Mouse (Mus musculus): ENCODE measurements at regions not wholly inside any gene's neighbourhood (a gene's known extent, or its start where the extent isn't known, plus 50 kb on each side); places are given as distances from the start of the nearest gene placed in this dataset.
"Not testable (repeated sequence)": the region's sequence is repeated elsewhere in the genome, so short reads cannot be mapped to it uniquely, and the experiment has no call there.

DNA sequence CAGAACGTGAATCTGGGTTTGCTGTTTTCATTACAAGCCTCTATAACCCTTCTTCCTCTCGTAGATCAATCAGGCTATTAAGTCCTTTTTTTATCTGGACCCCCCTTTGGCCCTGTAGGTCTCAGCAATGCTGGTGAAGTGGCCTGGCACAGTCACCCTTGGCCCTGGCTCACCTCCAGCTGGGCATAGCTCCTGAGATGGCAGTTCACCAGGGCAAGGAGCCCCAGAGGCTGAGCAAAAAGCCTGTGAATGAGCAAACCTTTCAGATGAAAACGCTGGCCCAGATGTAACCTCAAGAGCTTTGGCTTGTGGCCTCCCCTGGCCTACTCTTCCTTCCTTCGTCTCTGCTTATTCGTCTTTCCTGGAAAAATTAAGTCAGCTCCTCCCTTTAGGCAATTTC lies 121.7 kb upstream of the Cdyl start:
- DNase-seq (ENCODE audit: extremely low spot score in 1 of 2, low spot score in 1 of 2): peak in 1 of 2 experiments; percentile 34

GRCm38 (mm10) chr13:35540433-35540832 lies 119.2 kb upstream of the Cdyl start:
- DNase-seq (ENCODE audit: extremely low spot score in 1 of 2, low spot score in 1 of 2): no peak

GRCm38 (mm10) chr13:35541053-35541452 lies 118.6 kb upstream of the Cdyl start:
- DNase-seq (ENCODE audit: extremely low spot score in 1 of 2, low spot score in 1 of 2): no peak

GRCm38 (mm10) chr13:35564006-35564405 lies 95.6 kb upstream of the Cdyl start:
- DNase-seq (ENCODE audit: extremely low spot score in 1 of 2, low spot score in 1 of 2): no peak

GRCm38 (mm10) chr13:35581616-35582015 lies 78.0 kb upstream of the Cdyl start:
- peak in 1 of 2 experiments; percentile 2 for DNase-seq (ENCODE audit: extremely low spot score in 1 of 2, low spot score in 1 of 2)

DNA sequence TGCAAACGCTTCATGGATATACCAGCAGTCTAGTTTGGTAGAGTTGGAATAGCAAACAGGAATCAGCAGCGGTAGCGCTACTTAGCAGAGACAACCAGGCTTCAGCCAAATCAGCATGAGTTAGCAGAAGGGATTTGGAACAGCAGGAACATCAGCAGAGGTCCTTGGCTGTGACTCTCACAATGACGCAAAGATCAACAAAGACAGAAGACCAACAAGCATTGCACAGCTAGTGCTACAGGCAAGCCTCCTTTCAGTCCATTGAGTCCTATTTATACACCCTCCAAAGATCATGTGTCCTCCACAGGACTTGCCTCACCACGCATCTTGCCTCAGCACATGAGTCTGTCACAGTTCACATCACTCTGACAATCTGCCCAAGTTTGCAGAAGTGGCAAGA lies 61.6 kb upstream of the Cdyl start:
- DNase-seq (ENCODE audit: extremely low spot score in 1 of 2, low spot score in 1 of 2): no peak

GRCm38 (mm10) chr13:35601560-35602135 lies 58.0 kb upstream of the Cdyl start:
- DNase-seq (ENCODE audit: extremely low spot score in 1 of 2, low spot score in 1 of 2): no peak

DNA sequence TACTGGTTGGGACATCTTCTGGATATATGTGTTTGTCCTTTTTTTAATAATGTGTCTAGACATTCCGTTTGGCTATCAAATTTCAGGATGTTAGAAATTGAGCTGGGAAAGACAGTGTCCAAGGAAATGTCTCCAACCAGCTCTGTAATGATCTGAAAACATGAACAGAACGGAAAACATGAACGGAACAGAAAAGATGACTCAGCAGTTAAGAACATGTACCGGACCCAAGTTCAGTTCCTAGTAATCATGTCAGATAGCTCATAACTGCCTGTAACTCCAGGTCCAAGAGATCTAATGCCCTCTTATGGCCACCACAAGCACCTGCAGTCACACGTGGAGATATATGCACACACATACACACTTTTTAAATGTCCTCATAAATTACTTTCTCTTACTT lies 56.6 kb upstream of the Cdyl start:
- DNase-seq (ENCODE audit: extremely low spot score in 1 of 2, low spot score in 1 of 2): no peak

- DNase-seq (ENCODE audit: extremely low spot score in 1 of 2, low spot score in 1 of 2): peak in 1 of 2 experiments; percentile 13
These were observed 55.6 kb upstream of the Cdyl start for GRCm38 (mm10) chr13:35604061-35604460.

GRCm38 (mm10) chr13:35604765-35605164 lies 54.9 kb upstream of the Cdyl start:
- DNase-seq (ENCODE audit: extremely low spot score in 1 of 2, low spot score in 1 of 2): no peak

- DNase-seq (ENCODE audit: extremely low spot score in 1 of 2, low spot score in 1 of 2): not testable (repeated sequence)
These were observed 52.6 kb upstream of the Cdyl start for GRCm38 (mm10) chr13:35606857-35607561.

DNA sequence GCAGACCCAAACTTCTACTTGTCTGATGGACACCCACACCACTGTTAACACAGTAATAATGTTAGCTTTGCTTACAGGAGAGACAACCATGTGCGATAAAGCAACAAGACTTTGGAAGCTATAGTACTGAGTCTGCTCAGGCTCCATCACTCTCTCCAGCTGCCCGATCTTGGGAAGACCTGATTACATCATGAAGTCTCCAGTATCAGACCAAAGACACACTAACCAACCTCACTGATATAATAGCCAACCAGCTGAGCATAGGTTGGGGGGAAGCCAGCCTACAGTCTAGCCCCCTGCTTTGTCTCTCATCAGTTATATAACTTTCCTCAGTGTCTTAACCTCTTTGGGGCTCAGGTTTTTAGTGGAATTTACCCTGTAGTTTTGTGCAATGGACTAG lies 51.9 kb upstream of the Cdyl start:
- DNase-seq (ENCODE audit: extremely low spot score in 1 of 2, low spot score in 1 of 2): no peak

Measured in frontal cortex, adult 2 months (tissue).